8 mouse cellular contexts compared by ENCODE assay signal in genomic region chr7:109993157-109993959, GRCm38 (mm10). TPM values are rescaled to one million over a fixed set of nuclear protein-coding genes. Genes with fewer than 3 reads are reported as not detected.
DNase-seq lines count a peak whose midpoint lies in the region; ATAC-seq and TF ChIP-seq lines count a peak whose summit lies in the region.

No protein-coding gene starts in this region.

- no peak overlapping the region for H3K4me3 ChIP-seq in forebrain, embryonic 14.5 days (ENCODE audit: low read depth, low read length)
- H3K4me3 ChIP-seq in forebrain, embryonic 10.5 days: no peak overlapping the region
- H3K4me3 ChIP-seq in kidney, adult 2 months (ENCODE audit: insufficient read depth, low read depth, low read length): no peak overlapping the region
- no peak overlapping the region for H3K4me3 ChIP-seq in myocyte

- DNase-seq in forebrain, embryonic 14.5 days (ENCODE audit: low spot score): peak; percentile 66
- DNase-seq in forebrain, embryonic 10.5 days (ENCODE audit: extremely low spot score, low spot score): no peak
- peak; percentile 57 for DNase-seq in R1 (ENCODE audit: low read depth, low spot score)
- peak; percentile 95 for DNase-seq in heart, adult 11 months
- peak; percentile 89 for DNase-seq in kidney, adult 2 months
- DNase-seq in thymus, adult 18-20 months: no peak
- DNase-seq in testis, postnatal 14 days (ENCODE audit: low spot score): no peak

- H3K27me3 ChIP-seq in forebrain, embryonic 14.5 days (replicated peaks; ENCODE audit: control insufficient read depth, insufficient read depth, low read length): no peaks in the 10 kb centered on the region
- H3K27me3 ChIP-seq in forebrain, embryonic 10.5 days (ENCODE audit: poor library complexity, severe bottlenecking): no peaks in the 10 kb centered on the region
- no peaks in the 10 kb centered on the region for H3K27me3 ChIP-seq in kidney, adult 2 months (replicated peaks; ENCODE audit: control insufficient read depth, insufficient read depth, low read length)
- H3K27me3 ChIP-seq in myocyte (ENCODE audit: control insufficient read depth, insufficient read depth, insufficient read length): no peaks in the 10 kb centered on the region

- no peaks in the 10 kb centered on the region for H3K36me3 ChIP-seq in forebrain, embryonic 14.5 days (ENCODE audit: control insufficient read depth, insufficient read depth, low read length)
- H3K36me3 ChIP-seq in forebrain, embryonic 10.5 days (replicated peaks): no peaks in the 10 kb centered on the region
- no peaks in the 10 kb centered on the region for H3K36me3 ChIP-seq in kidney, adult 2 months (ENCODE audit: control insufficient read depth, insufficient read depth, low read length)
- no peaks in the 10 kb centered on the region for H3K36me3 ChIP-seq in myocyte (ENCODE audit: control insufficient read depth, insufficient read depth)

- peak; percentile 62 for ATAC-seq in forebrain, embryonic 14.5 days

- TF ChIP-seq CTCF in kidney, adult 2 months (conservative IDR thresholded peaks at IDR 0.05; ENCODE audit: insufficient read depth, insufficient read length, low read depth, low read length): no peak

- no peak for TF ChIP-seq POLR2A in kidney, adult 2 months (IDR thresholded peaks at IDR 0.05; ENCODE audit: low read depth, low read length)
- no peak for TF ChIP-seq POLR2A in myocyte (IDR thresholded peaks at IDR 0.05; ENCODE audit: insufficient read length, low read depth)

- H3K9ac ChIP-seq in forebrain, embryonic 14.5 days (ENCODE audit: low read length): peak overlapping the region; percentile 1; the same call in 1 of the 2 replicates

- 58% methylated on average over 2 of the region's 2 CpGs for WGBS in forebrain, embryonic 14.5 days
- 63% methylated on average over 2 of the region's 2 CpGs for WGBS in forebrain, embryonic 10.5 days
- WGBS in kidney, adult 2 months: 40% methylated on average over 2 of the region's 2 CpGs

- no peak overlapping the region for H3ac ChIP-seq in myocyte (ENCODE audit: control insufficient read depth, insufficient read length)

- no peak overlapping the region for H3K4me2 ChIP-seq in forebrain, embryonic 14.5 days (ENCODE audit: low read length)
- H3K4me2 ChIP-seq in myocyte (ENCODE audit: low read depth): peak overlapping the region; percentile 84

- no peak overlapping the region for H3K27ac ChIP-seq in forebrain, embryonic 14.5 days (ENCODE audit: low read depth, low read length)
- H3K27ac ChIP-seq in forebrain, embryonic 10.5 days: no peak overlapping the region
- peak overlapping the region; percentile 11; the same call in 1 of the 2 replicates for H3K27ac ChIP-seq in kidney, adult 2 months (ENCODE audit: insufficient read depth, low read depth, low read length)

- no peaks in the 10 kb centered on the region for H3K9me3 ChIP-seq in forebrain, embryonic 14.5 days (replicated peaks; ENCODE audit: control insufficient read depth, low read length)
- H3K9me3 ChIP-seq in forebrain, embryonic 10.5 days: no peaks in the 10 kb centered on the region

- no peaks in the 10 kb centered on the region for H3K79me2 ChIP-seq in myocyte (ENCODE audit: control insufficient read depth, insufficient read depth)

- H3K4me1 ChIP-seq in forebrain, embryonic 14.5 days (ENCODE audit: control insufficient read depth, insufficient read depth, low read length): no peaks in the 10 kb centered on the region
- H3K4me1 ChIP-seq in forebrain, embryonic 10.5 days: no peaks in the 10 kb centered on the region
- peaks cover 8% of the 10 kb centered on the region for H3K4me1 ChIP-seq in kidney, adult 2 months (ENCODE audit: control insufficient read depth, insufficient read depth, low read length)

TF ChIP-seq in myocyte, 11 proteins besides CTCF, POLR2A, EP300 and RAD21:
- TF ChIP-seq TCF12 (IDR thresholded peaks at IDR 0.05; ENCODE audit: insufficient read depth, poor library complexity, severe bottlenecking) (peak; percentile 52), USF1 (IDR thresholded peaks at IDR 0.05; ENCODE audit: low read depth) (no peak), SRF (IDR thresholded peaks at IDR 0.05; ENCODE audit: control insufficient read depth, insufficient read length, low read depth) (peak; percentile 85), MYOD1 (IDR thresholded peaks at IDR 0.05; ENCODE audit: control insufficient read depth in 1 of 3, insufficient read length in 2 of 3, low read depth in 2 of 3) (peak in 2 of 3 experiments; percentile 6 to 23), MYOG (IDR thresholded peaks at IDR 0.05; ENCODE audit: control insufficient read depth in 1 of 3, insufficient read depth in 1 of 3, insufficient read length in 2 of 3, low read depth in 2 of 3) (peak in 2 of 3 experiments; percentile 40 to 46)
TF ChIP-seq in myocyte: peak in this region for 4.

RNA-seq across cellular contexts. Expression of gene Tmem41b, which starts 6.6 kb away (rescaled TPM):
- 71.8 and 81.5 TPM in 2 replicates for polyA plus RNA-seq in forebrain, embryonic 14.5 days (2014; fragmentation: Nextera tagmentation; extraction: Ambion mirVana)
- 66.1 and 71.6 TPM in 2 replicates for polyA plus RNA-seq in forebrain, embryonic 10.5 days (2016; fragmentation: Nextera tagmentation; extraction: Ambion mirVana)
- 26.2 and 27.1 TPM in 2 replicates for polyA plus RNA-seq in kidney, adult 2 months (2012; rRNA removed)
- polyA plus RNA-seq in myocyte (2012; fragmentation: generic; extraction: Trizol): 32.2 TPM

RNA-seq across cellular contexts. Expression of gene Ipo7, which starts 24.7 kb away (rescaled TPM):
- 15.4 and 18.6 TPM in 2 replicates for polyA plus RNA-seq in forebrain, embryonic 14.5 days (2014; fragmentation: Nextera tagmentation; extraction: Ambion mirVana)
- 62.7 and 65.9 TPM in 2 replicates for polyA plus RNA-seq in forebrain, embryonic 10.5 days (2016; fragmentation: Nextera tagmentation; extraction: Ambion mirVana)
- polyA plus RNA-seq in kidney, adult 2 months (2012; rRNA removed): 17.9 and 22.3 TPM in 2 replicates
- 28.3 TPM for polyA plus RNA-seq in myocyte (2012; fragmentation: generic; extraction: Trizol)

RNA-seq across cellular contexts. Expression of gene Dennd5a, which starts 33.1 kb away (rescaled TPM):
- polyA plus RNA-seq in forebrain, embryonic 14.5 days (2014; fragmentation: Nextera tagmentation; extraction: Ambion mirVana): 57.5 and 59.4 TPM in 2 replicates
- 29.4 and 29.7 TPM in 2 replicates for polyA plus RNA-seq in forebrain, embryonic 10.5 days (2016; fragmentation: Nextera tagmentation; extraction: Ambion mirVana)
- polyA plus RNA-seq in kidney, adult 2 months (2012; rRNA removed): 66.6 and 67.6 TPM in 2 replicates
- 54.0 TPM for polyA plus RNA-seq in myocyte (2012; fragmentation: generic; extraction: Trizol)

Comparison
In these comparisons a context has a peak if more than half of its experiments do, and no peak if none do; other contexts are left out.
1. DNase-seq: peak in forebrain, embryonic 14.5 days (single experiment), R1 (single experiment), heart, adult 11 months (single experiment) and kidney, adult 2 months (single experiment); none in forebrain, embryonic 10.5 days (single experiment), thymus, adult 18-20 months (0 of 2) and testis, postnatal 14 days (single experiment).